Comparison of ENCODE assay signal across 30 mouse cellular contexts in the genomic region with DNA sequence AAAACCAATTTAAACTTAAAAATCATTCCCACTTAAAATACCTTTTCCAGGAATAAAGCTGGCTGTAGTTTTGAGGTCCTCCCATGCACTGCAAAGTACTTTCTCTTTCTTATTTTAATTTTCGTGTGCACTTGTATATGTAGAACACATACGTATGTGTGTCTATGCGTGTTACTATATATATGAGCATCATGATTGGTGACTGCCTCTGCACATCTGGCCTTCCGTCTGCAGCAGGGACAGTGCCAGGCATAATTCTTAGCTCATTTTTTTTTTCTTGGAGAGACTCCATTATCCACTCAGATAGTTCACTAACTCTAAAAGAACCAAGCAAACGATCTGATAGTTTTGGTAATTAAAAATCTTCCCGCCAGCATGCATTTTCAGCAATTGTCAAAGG. TPM values are rescaled to one million over a fixed set of nuclear protein-coding genes. Genes with fewer than 3 reads are reported as not detected.
A peak's percentile ranks its signal among the peaks of the same experiment; 100 is the strongest.
DNase-seq lines count a peak whose midpoint lies in the region; ATAC-seq and TF ChIP-seq lines count a peak whose summit lies in the region.
"Had no signal": no experiment of that assay in that cellular context is flagged by ENCODE, and none has a peak within 500 bp of the region (broad histone marks: within the 10 kb centered on the region; RNA-seq: fewer than 3 reads in every experiment).

No protein-coding gene starts in this region.

- H3K4me1 ChIP-seq in forebrain, embryonic 16.5 days (replicated peaks; ENCODE audit: control insufficient read depth, insufficient read depth, low read length), result peaks cover 8% of the 10 kb centered on the region
- H3K4me1 ChIP-seq in forebrain, embryonic 12.5 days, result peaks cover 5% of the 10 kb centered on the region
- H3K4me1 ChIP-seq in cerebellum, adult 2 months (ENCODE audit: control insufficient read depth, insufficient read depth, low read length), result no peaks in the 10 kb centered on the region; the same call in 1 of the 2 replicates
- H3K4me1 ChIP-seq: intestine, embryonic 15.5 days; stomach, embryonic 15.5 days had no signal

- peak; percentile 16 to 28 for DNase-seq in left cerebral cortex, adult 18-20 months (ENCODE audit: low spot score in 2 of 2)
- no peak for DNase-seq in left cerebral cortex, postnatal 4 days
- DNase-seq in brain, adult 2 months (ENCODE audit: low read depth, low spot score), result peak; percentile 71
- DNase-seq in right cerebral cortex, postnatal 25 days, result peak; percentile 21
- no peak for DNase-seq in cerebellum, adult 2 months
- DNase-seq: adrenal gland, adult 8-10 months; cerebellum, adult 11-12 months; cerebellum, postnatal 10 days; gastrocnemius, adult 2 months; gastrocnemius, postnatal 36 days; heart, adult 18-20 months; heart, postnatal 36 days; kidney, adult 2 months; kidney, postnatal 4 days; liver; lung, adult 2 months; lung, postnatal 14 days; thymus, postnatal 25 days had no signal

- peak; percentile 55; the same call in 1 of the 2 replicates for ATAC-seq in forebrain, embryonic 16.5 days
- ATAC-seq in forebrain, embryonic 12.5 days (ENCODE audit: low FRiP score), result no peak
- ATAC-seq: hindbrain, postnatal 0 days; intestine, embryonic 15.5 days; midbrain, embryonic 16.5 days had no signal

- H3K9me3 ChIP-seq in forebrain, embryonic 16.5 days (ENCODE audit: control insufficient read depth, low read length), result no peaks in the 10 kb centered on the region
- 0 out of 2 replicates have a peak, but pooled peaks cover 5% of the 10 kb centered on the region for H3K9me3 ChIP-seq in forebrain, embryonic 12.5 days
- H3K9me3 ChIP-seq: G1E; hindbrain, embryonic 12.5 days; intestine, embryonic 15.5 days; stomach, embryonic 15.5 days had no signal

- H3K27ac ChIP-seq in forebrain, embryonic 16.5 days (ENCODE audit: low read length), result no peak overlapping the region
- H3K27ac ChIP-seq in forebrain, embryonic 12.5 days, result no peak overlapping the region
- no peak overlapping the region for H3K27ac ChIP-seq in cerebellum, adult 2 months (ENCODE audit: insufficient read depth, low read length)
- H3K27ac ChIP-seq: gastrocnemius, adult 2 months; hindbrain, embryonic 12.5 days; hindbrain, postnatal 0 days; intestine, embryonic 15.5 days; liver, embryonic 14.5 days; stomach, embryonic 15.5 days had no signal

- no peak overlapping the region for H3K4me3 ChIP-seq in forebrain, embryonic 16.5 days (replicated peaks; ENCODE audit: low read length)
- H3K4me3 ChIP-seq in forebrain, embryonic 12.5 days (replicated peaks), result no peak overlapping the region
- no peak overlapping the region for H3K4me3 ChIP-seq in cerebellum, adult 2 months (replicated peaks; ENCODE audit: insufficient read depth, low read depth, low read length)
- H3K4me3 ChIP-seq: erythroblast, embryonic 14.5 days; gastrocnemius, adult 2 months; hindbrain, embryonic 12.5 days; intestine, embryonic 15.5 days; stomach, embryonic 15.5 days had no signal

- no peak overlapping the region for H3K4me2 ChIP-seq in forebrain, embryonic 16.5 days (ENCODE audit: low read length)
- H3K4me2 ChIP-seq in forebrain, embryonic 12.5 days, result no peak overlapping the region
- H3K4me2 ChIP-seq: heart, embryonic 11.5 days; hindbrain, embryonic 12.5 days; intestine, embryonic 15.5 days; stomach, embryonic 15.5 days had no signal

- H3K36me3 ChIP-seq in forebrain, embryonic 16.5 days (ENCODE audit: control insufficient read depth, insufficient read depth), result no peaks in the 10 kb centered on the region
- H3K36me3 ChIP-seq in forebrain, embryonic 12.5 days (replicated peaks), result no peaks in the 10 kb centered on the region
- H3K36me3 ChIP-seq: G1E; hindbrain, embryonic 12.5 days; intestine, embryonic 15.5 days; stomach, embryonic 15.5 days had no signal

- intact Hi-C loops in left cerebral cortex, postnatal 4 days (cut with DNase I), result no loop called here

- H3K27me3 ChIP-seq in forebrain, embryonic 16.5 days (replicated peaks; ENCODE audit: control insufficient read depth, insufficient read depth, low read length), result no peaks in the 10 kb centered on the region
- H3K27me3 ChIP-seq in forebrain, embryonic 12.5 days, result no peaks in the 10 kb centered on the region
- no peaks in the 10 kb centered on the region for H3K27me3 ChIP-seq in cerebellum, adult 2 months (ENCODE audit: control insufficient read depth, insufficient read depth, low read length)
- H3K27me3 ChIP-seq: hindbrain, embryonic 12.5 days; intestine, embryonic 15.5 days; stomach, embryonic 15.5 days had no signal

- no peak for TF ChIP-seq POLR2A in cerebellum, adult 2 months (IDR thresholded peaks at IDR 0.05; ENCODE audit: borderline replicate concordance, insufficient read depth, low read length)

- no peak for TF ChIP-seq CTCF in cerebellum, adult 2 months (IDR thresholded peaks at IDR 0.05; ENCODE audit: borderline replicate concordance, insufficient read depth, low read depth, low read length)

- WGBS in forebrain, embryonic 16.5 days, result 63% methylated on average over 6 of the region's 6 CpGs
- WGBS in forebrain, embryonic 12.5 days, result 87% methylated on average over 6 of the region's 6 CpGs
- 70% methylated on average over 6 of the region's 6 CpGs for WGBS in cerebellum, adult 2 months

- H3K9ac ChIP-seq in forebrain, embryonic 16.5 days (replicated peaks; ENCODE audit: low read depth, low read length), result no peak overlapping the region
- H3K9ac ChIP-seq in forebrain, embryonic 12.5 days, result no peak overlapping the region
- H3K9ac ChIP-seq: hindbrain, embryonic 12.5 days; intestine, embryonic 15.5 days; liver, embryonic 14.5 days; stomach, embryonic 15.5 days had no signal

RNA-seq across cellular contexts. Expression of gene Frmd5, which starts 56.8 kb away (rescaled TPM):
- 32.9 and 34.9 TPM in 2 replicates for polyA plus RNA-seq in forebrain, embryonic 16.5 days (2015; fragmentation: Nextera tagmentation; extraction: Ambion mirVana)
- 30.8 and 34.3 TPM in 2 replicates for polyA plus RNA-seq in forebrain, embryonic 12.5 days (2016; fragmentation: Nextera tagmentation; extraction: Ambion mirVana)
- 10 to 100 TPM; 51.7 to 53.0 TPM for total RNA-seq in left cerebral cortex, adult 18-20 months (2021)
- total RNA-seq in left cerebral cortex, postnatal 4 days (2021), result 10 to 100 TPM; 55.1 to 60.1 TPM
- 53.8 and 55.8 TPM in 2 replicates for polyA plus RNA-seq in cerebellum, adult 2 months (2012; rRNA removed)
- total RNA-seq: gastrocnemius, postnatal 36 days; neutrophil, adult 5-6 weeks had no signal
- polyA plus RNA-seq: erythroblast, embryonic 14.5 days had no signal

Comparison
In these comparisons a context has a peak if more than half of its experiments do, and no peak if none do; other contexts are left out.
1. DNase-seq: peak in left cerebral cortex, adult 18-20 months (2 of 2), brain, adult 2 months (single experiment) and right cerebral cortex, postnatal 25 days (single experiment); none in left cerebral cortex, postnatal 4 days (single experiment) and cerebellum, adult 2 months (0 of 2).